Mouse (Mus musculus) kidney, embryonic 16.5 days (tissue): ENCODE measurements around the gene Sppl2b. TPM values are rescaled to one million over a fixed set of nuclear protein-coding genes. Genes with fewer than 3 reads are reported as not detected.
A peak's percentile ranks its signal among the peaks of the same experiment; 100 is the strongest.

Source experiments
- ATAC-seq: fragments of 200-750 bp; cut with Nextera tagmentation; 2 replicates; pipeline ENCODE4 v1.8.0; 2017; ENCODE audit warnings: moderate TSS enrichment; ENCODE audit not compliant: low FRiP score, low TSS enrichment
- H3K27ac ChIP-seq: fragments of 300-500 bp; sonication (generic); 2 replicates; pipeline ENCODE4 v1.5.1; 2014; ENCODE audit warnings: low read length
- H3K27me3 ChIP-seq: fragments of 300-500 bp; sonication (generic); 2 replicates; pipeline ENCODE4 v1.6.1; 2014; ENCODE audit warnings: low read length, control low read depth, mixed read lengths; ENCODE audit not compliant: insufficient read depth
- H3K36me3 ChIP-seq: fragments of 300-500 bp; sonication (generic); 2 replicates; pipeline ENCODE4 v1.6.1; 2014; ENCODE audit warnings: low read length, control low read depth, mixed read lengths; ENCODE audit not compliant: insufficient read depth
- H3K4me1 ChIP-seq: fragments of 300-500 bp; sonication (generic); 2 replicates; pipeline ENCODE4 v1.6.1; 2014; ENCODE audit warnings: low read length, control low read depth, mixed read lengths; ENCODE audit not compliant: insufficient read depth
- H3K4me2 ChIP-seq: fragments of 300-500 bp; sonication (generic); replicated peaks from 2 replicates; pipeline ENCODE4 v1.6.1; 2014; ENCODE audit warnings: low read depth, low read length
- H3K4me3 ChIP-seq: fragments of 300-500 bp; sonication (generic); 2 replicates; pipeline ENCODE4 v1.5.1; 2014; ENCODE audit warnings: mild to moderate bottlenecking, low read length
- H3K9ac ChIP-seq: fragments of 300-500 bp; sonication (generic); replicated peaks from 2 replicates; pipeline ENCODE4 v1.6.1; 2014; ENCODE audit warnings: low read length
- H3K9me3 ChIP-seq: fragments of 300-500 bp; sonication (generic); 2 replicates; pipeline ENCODE4 v1.6.1; 2016; ENCODE audit warnings: low read length, control low read depth
- WGBS: fragments of 180-500 bp; shearing (Covaris S2); extraction: QIAGEN DNeasy Blood & Tissue Kit; methylation state at CpG from one replicate; pipeline ENCODE4 v1.1.7; 2014; 5-methylcytosine and 5-hydroxymethylcytosine counted together
- polyA plus RNA-seq: library from polyadenylated mRNA; unstranded; fragments of >200 nt; fragmentation: Nextera tagmentation; extraction: Ambion mirVana; gene quantifications from 2 replicates; pipeline ENCODE4 v1.2.1, GENCODE M21; 2015

Sppl2b gene
- polyA plus RNA-seq, 1 experiment from 2014 or later, result 54.0 TPM

DNA sequence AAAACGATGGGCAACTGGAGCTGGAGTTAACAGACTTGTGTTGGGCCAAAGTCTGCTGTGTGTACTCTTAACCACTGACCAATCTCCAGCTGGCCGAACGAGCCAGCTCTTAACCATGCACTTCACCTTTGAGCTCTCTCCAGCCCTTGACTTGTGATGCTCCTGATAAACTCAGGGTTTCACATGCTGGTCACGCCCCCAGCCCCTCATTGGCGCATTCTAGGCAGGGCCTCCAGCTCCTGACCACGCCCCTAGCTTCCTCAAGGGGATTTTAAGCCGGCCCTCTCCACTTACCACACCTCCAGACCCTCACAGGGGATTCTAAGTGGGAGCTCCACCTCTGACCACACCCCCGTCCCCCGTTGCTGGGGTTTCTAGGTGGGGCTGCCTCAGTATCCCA is 23.9 kb upstream of the Sppl2b start:
- no peak overlapping the region for H3K4me3 ChIP-seq
- peak overlapping the region; percentile 15; the same call in 1 of the 2 replicates for H3K27ac ChIP-seq
- WGBS, result 3% methylated on average over 9 of the region's 9 CpGs
- peaks cover 13% of the 10 kb centered on the region for H3K36me3 ChIP-seq
- H3K9me3 ChIP-seq, result peaks cover 16% of the 10 kb centered on the region; the same call in 1 of the 2 replicates
- H3K9ac ChIP-seq, result no peak overlapping the region
- peaks cover 29% of the 10 kb centered on the region for H3K4me1 ChIP-seq
- peaks cover 29% of the 10 kb centered on the region for H3K27me3 ChIP-seq
- no peak overlapping the region for H3K4me2 ChIP-seq
- ATAC-seq, result peak; percentile 14; the same call in 1 of the 2 replicates

DNA sequence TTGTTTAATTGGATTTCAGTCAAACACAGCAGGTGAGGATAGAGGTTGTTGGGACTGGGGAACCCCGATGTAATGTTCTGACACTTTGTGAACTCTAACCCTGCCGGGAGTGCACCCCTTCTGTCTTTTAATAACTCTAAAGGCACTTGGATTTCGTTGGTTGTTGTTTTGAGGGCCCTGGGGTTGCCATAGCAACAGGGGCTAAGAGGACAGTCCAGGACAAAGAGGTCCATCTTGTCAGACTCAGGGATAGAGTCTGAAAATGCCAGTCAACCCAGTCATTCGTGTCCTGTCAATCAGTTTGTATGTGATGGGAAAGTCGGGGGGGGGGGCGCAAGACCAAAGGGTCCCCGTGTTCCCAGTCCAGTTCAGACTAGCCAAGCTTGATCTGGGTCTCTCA is 22.3 kb upstream of the Sppl2b start:
- WGBS, result 68% methylated on average over 7 of the region's 7 CpGs
- peaks cover 26% of the 10 kb centered on the region for H3K4me1 ChIP-seq
- no peak overlapping the region for H3K27ac ChIP-seq
- peaks cover 32% of the 10 kb centered on the region for H3K27me3 ChIP-seq
- no peak overlapping the region for H3K4me2 ChIP-seq
- no peak overlapping the region for H3K9ac ChIP-seq
- H3K4me3 ChIP-seq, result no peak overlapping the region
- no peak for ATAC-seq
- peaks cover 16% of the 10 kb centered on the region; the same call in 1 of the 2 replicates for H3K9me3 ChIP-seq
- H3K36me3 ChIP-seq, result peaks cover 13% of the 10 kb centered on the region

DNA sequence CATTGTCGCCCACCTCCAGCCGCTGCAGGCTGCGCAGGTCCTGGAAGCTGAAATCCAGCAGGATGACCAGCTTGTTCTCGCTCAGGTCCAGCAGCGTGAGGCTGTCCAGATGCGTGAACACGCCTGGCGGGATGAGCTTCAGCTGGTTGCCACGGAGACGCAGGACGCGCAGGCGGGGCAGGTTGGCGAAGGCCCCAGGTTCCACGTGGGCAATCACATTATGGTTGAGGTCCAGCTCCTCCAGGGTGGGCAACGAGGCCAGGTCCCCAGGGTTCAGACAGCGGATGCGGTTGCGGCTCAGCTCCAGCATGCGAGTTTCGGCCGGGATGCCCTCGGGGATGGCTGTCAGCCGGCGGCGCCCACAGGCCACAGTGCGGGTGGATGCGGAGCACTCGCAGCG is 19.5 kb upstream of the Sppl2b start:
- H3K36me3 ChIP-seq, result no peaks in the 10 kb centered on the region
- peaks cover 5% of the 10 kb centered on the region for H3K4me1 ChIP-seq
- no peak overlapping the region for H3K4me2 ChIP-seq
- no peak for ATAC-seq
- peaks cover 32% of the 10 kb centered on the region for H3K27me3 ChIP-seq
- H3K9me3 ChIP-seq, result peaks cover 16% of the 10 kb centered on the region; the same call in 1 of the 2 replicates
- H3K4me3 ChIP-seq, result no peak overlapping the region
- WGBS, result 58% methylated on average over 30 of the region's 30 CpGs
- H3K9ac ChIP-seq, result no peak overlapping the region
- no peak overlapping the region for H3K27ac ChIP-seq

DNA sequence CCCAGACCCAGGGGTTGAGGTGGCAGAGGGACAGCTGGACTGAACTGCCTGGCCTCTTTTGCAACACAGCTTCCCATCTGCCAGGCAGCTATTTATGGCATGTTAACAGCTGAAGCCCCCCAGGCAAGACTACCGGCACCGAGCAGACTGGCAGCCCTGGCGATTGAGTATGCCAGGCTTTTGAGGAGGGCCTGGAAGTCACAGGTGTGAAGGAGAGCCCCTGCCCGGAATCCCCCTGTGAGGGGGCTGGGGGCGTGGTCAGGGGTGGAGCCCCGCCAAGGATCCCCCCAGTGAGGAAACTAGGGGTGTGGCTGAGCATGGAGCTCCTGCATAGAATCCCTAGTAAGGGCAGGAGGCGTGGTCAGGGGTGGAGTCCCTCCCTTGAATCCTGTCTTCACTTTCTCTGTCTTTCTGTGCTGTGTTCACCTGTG is 18.1 kb upstream of the Sppl2b start:
- Histone ChIP-seq H3K27me3 (peaks cover 34% of the 10 kb centered on the region), H3K4me3 (no peak overlapping the region), H3K4me1 (no peaks in the 10 kb centered on the region), H3K4me2 (no peak overlapping the region), H3K36me3 (no peaks in the 10 kb centered on the region), H3K27ac (no peak overlapping the region), H3K9me3 (peaks cover 16% of the 10 kb centered on the region; the same call in 1 of the 2 replicates), H3K9ac (no peak overlapping the region)
- WGBS, result 46% methylated on average over 7 of the region's 7 CpGs
- no peak for ATAC-seq

DNA sequence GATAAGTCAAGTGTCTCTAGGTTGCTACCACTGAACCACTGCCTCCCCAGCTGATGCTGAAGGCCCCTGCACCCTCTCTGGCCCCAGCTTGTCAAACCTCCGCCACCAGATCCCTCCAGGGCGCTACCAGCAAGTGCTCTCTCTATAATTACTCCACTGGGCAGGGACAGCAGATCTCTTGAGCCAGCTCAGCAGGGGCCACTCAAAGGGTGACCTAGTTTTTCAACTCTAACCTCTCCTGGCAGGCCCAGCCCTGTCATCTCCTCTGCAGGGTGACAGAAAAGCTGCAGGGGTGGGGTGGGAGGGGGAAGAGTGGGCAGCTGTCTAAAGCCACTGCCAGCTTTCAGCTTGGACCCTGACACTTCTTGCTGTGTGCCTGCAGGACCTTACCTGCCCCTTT is 17.2 kb upstream of the Sppl2b start:
- peaks cover 41% of the 10 kb centered on the region for H3K27me3 ChIP-seq
- H3K4me1 ChIP-seq, result no peaks in the 10 kb centered on the region
- no peak overlapping the region for H3K9ac ChIP-seq
- 21% methylated on average over 2 of the region's 2 CpGs for WGBS
- H3K27ac ChIP-seq, result no peak overlapping the region
- H3K9me3 ChIP-seq, result peaks cover 16% of the 10 kb centered on the region; the same call in 1 of the 2 replicates
- no peak overlapping the region for H3K4me3 ChIP-seq
- H3K4me2 ChIP-seq, result no peak overlapping the region
- ATAC-seq, result no peak
- no peaks in the 10 kb centered on the region for H3K36me3 ChIP-seq

DNA sequence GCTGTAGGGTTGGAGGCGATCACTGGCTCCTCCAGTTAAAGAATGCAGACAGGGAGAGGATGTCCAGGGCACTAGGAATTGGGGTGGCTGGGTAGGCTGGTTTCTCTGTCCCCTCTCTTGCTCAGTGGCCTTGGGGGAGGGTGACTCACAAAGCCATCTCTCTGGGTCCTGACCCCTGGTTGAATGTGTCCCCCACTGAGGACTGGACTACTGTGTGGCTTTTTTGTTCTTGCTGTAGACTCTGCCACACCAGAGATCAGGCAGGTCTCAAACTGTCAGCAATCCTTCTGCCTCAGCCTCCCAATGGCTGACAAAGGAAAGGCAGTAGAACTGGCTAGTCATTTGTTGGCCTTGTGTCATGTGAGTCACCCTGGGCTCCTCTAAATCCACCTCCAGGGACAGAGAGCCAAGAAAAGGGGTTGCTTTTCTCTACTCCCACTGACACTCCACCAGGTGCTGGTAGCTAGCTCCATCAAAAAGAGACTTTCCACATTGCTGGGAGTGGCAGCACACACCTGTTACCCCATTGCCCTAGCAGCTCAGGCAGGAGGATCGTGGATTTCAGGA is 16.6 kb upstream of the Sppl2b start:
- no peak overlapping the region for H3K27ac ChIP-seq
- no peaks in the 10 kb centered on the region for H3K36me3 ChIP-seq
- H3K4me1 ChIP-seq, result peaks cover 2% of the 10 kb centered on the region; the same call in 1 of the 2 replicates
- H3K9me3 ChIP-seq, result peaks cover 16% of the 10 kb centered on the region; the same call in 1 of the 2 replicates
- peaks cover 44% of the 10 kb centered on the region for H3K27me3 ChIP-seq
- no peak overlapping the region for H3K9ac ChIP-seq
- no peak overlapping the region for H3K4me2 ChIP-seq
- WGBS, result 71% methylated on average over 2 of the region's 2 CpGs
- H3K4me3 ChIP-seq, result no peak overlapping the region
- ATAC-seq, result no peak

DNA sequence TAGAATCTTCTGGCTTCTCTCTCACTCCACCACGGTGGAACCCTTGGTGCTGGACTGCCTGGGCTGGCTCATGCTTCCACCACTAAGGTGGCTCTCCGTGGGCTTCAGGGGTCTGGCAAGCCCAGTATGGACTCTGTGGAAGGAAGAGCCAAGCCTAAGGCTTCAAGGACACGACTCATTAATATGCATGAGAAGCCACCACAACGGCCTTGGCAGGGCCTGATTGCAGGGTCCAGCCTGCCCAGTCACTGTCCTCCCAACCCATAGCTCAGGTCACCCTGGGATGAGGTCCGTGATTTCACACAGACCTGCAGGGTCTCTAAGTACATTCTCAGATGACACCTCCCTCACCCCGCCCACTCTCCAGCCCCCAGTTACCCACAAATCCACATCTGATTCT is 15.2 kb upstream of the Sppl2b start:
- WGBS, result 56% methylated on average over 6 of the region's 6 CpGs
- ATAC-seq, result no peak
- H3K4me2 ChIP-seq, result no peak overlapping the region
- no peak overlapping the region for H3K9ac ChIP-seq
- no peaks in the 10 kb centered on the region for H3K36me3 ChIP-seq
- 0 out of 2 replicates have a peak, but pooled peaks cover 9% of the 10 kb centered on the region for H3K9me3 ChIP-seq
- peaks cover 46% of the 10 kb centered on the region for H3K27me3 ChIP-seq
- H3K4me1 ChIP-seq, result peaks cover 11% of the 10 kb centered on the region; the same call in 1 of the 2 replicates
- no peak overlapping the region for H3K4me3 ChIP-seq
- no peak overlapping the region for H3K27ac ChIP-seq

DNA sequence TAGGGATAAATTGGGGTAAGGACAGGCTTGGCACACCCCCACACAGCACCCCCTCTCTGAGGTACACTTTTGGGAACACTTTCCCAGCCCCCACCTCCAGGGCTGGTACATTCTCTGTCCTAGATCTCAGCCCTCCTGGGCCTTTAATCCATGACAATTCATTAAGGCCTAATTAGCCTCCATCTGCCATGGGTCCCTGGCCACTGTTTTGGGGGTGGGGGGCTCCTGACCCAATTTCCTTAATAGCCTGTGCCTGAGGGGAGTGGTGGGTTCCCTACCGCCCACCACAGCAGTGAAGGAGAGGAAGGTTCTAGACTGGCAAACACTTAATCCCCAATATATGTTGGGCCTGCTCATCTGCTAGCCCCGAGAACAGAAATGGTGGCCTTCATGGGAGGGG is 13.4 kb upstream of the Sppl2b start:
- H3K4me1 ChIP-seq, result peaks cover 11% of the 10 kb centered on the region; the same call in 1 of the 2 replicates
- no peaks in the 10 kb centered on the region for H3K9me3 ChIP-seq
- no peak overlapping the region for H3K27ac ChIP-seq
- no peak overlapping the region for H3K9ac ChIP-seq
- H3K4me3 ChIP-seq, result no peak overlapping the region
- H3K4me2 ChIP-seq, result no peak overlapping the region
- peaks cover 37% of the 10 kb centered on the region for H3K27me3 ChIP-seq
- no peaks in the 10 kb centered on the region for H3K36me3 ChIP-seq
- ATAC-seq, result no peak
- 84% methylated on average over 2 of the region's 2 CpGs for WGBS

DNA sequence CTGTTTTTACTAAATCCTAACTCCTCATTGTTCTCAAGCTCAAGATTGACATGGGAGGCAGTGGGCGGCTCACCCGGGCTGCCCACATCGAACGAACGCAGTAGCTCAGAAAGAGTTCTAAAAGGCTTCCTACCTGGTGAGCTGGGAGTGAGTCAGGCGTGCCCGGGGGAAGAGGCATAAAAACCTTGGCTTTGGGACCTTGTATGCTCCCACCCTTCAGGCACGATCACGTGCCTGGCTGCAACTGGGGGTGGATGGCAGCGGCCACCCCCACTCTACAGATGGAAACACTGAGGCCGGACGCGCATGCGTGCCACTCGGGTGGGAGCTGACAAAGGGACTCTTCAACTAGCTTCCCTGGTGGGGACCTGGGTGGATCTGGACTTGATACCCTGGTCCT is 12.7 kb upstream of the Sppl2b start:
- H3K27me3 ChIP-seq, result peaks cover 37% of the 10 kb centered on the region
- peaks cover 11% of the 10 kb centered on the region; the same call in 1 of the 2 replicates for H3K4me1 ChIP-seq
- no peak overlapping the region for H3K27ac ChIP-seq
- WGBS, result 80% methylated on average over 15 of the region's 15 CpGs
- no peaks in the 10 kb centered on the region for H3K9me3 ChIP-seq
- H3K9ac ChIP-seq, result no peak overlapping the region
- no peaks in the 10 kb centered on the region for H3K36me3 ChIP-seq
- ATAC-seq, result no peak
- H3K4me3 ChIP-seq, result no peak overlapping the region
- no peak overlapping the region for H3K4me2 ChIP-seq

DNA sequence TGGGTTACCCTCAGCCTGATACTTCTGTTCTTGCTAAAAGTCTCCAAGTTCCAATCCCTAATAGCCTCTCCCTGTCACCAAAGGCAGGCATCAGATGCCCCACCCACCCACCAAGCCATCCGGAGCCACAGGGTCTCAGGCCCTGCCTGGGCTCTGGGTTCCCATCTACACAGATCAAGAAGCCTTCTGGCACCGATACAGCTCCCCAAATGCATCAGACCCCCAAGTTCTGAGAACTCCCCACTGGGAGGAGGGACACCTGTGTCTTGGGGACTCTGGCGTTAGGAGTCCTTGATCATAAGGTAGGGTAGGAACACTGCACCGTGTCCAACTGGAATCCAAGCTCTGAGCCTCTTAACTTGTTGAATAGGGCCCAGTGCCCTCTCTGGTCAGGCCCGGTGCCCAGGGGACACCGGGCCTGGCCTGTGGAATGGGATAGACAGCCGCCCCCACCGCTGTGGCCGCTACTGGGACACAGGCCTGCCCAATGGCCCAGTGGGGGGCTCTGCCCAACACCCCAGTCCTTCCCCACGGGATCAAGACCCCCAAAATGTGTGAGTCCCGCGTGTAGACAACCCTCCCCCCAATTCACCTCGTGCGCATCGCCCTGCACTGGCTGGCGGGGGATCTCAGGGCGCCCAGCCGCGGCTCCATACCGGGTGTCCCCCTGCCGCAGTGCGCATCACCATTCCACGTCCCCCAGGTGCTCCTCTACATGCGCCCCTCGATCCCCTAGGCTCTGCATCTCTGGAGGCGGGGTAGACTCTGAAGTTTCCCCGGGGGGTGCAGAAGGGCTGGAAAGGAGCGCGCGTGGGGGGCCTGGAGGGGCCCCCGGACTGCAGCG is 11.8 kb upstream of the Sppl2b start:
- Histone ChIP-seq H3K36me3 (no peaks in the 10 kb centered on the region), H3K4me1 (peaks cover 11% of the 10 kb centered on the region; the same call in 1 of the 2 replicates), H3K4me2 (peak overlapping the region; percentile 63), H3K9ac (peak overlapping the region; percentile 61), H3K27ac (no peak overlapping the region), H3K9me3 (no peaks in the 10 kb centered on the region), H3K4me3 (peak overlapping the region; percentile 46), H3K27me3 (peaks cover 37% of the 10 kb centered on the region)
- 10% methylated on average over 32 of the region's 32 CpGs for WGBS
- no peak for ATAC-seq
